Mouse (Mus musculus): ENCODE data around the gene Wasf1. TPM values are rescaled to one million over a fixed set of nuclear protein-coding genes. Genes with fewer than 3 reads are reported as not detected.

The Wasf1 gene
- 2.9 TPM for polyA plus RNA-seq (2014; fragmentation: Illumina TruSeq; extraction: RNeasy Lipid Tissue Mini Kit (QIAGEN cat#74804); ENCODE audit: low read depth, low replicate concordance)

GRCm38 (mm10) chr10:40882831-40883643 is at the start of gene Wasf1, which contains the start of gene Cdc40:
Gene Wasf1, plus strand, starts transcription at chr10:40883475.
Gene Cdc40, minus strand, starts transcription at chr10:40883311.

Other genes with a start within 250 kb of the Wasf1 start
- not detected for gene Mettl24, start 200.2 kb upstream of the Wasf1 start, polyA plus RNA-seq (2014; fragmentation: Illumina TruSeq; extraction: RNeasy Lipid Tissue Mini Kit (QIAGEN cat#74804); ENCODE audit: low read depth, low replicate concordance)
- 50.6 TPM for gene Cdc40, start 164 bp upstream of the Wasf1 start, polyA plus RNA-seq (2014; fragmentation: Illumina TruSeq; extraction: RNeasy Lipid Tissue Mini Kit (QIAGEN cat#74804); ENCODE audit: low read depth, low replicate concordance)
- not detected for gene Gpr6, start 188.8 kb downstream of the Wasf1 start, polyA plus RNA-seq (2014; fragmentation: Illumina TruSeq; extraction: RNeasy Lipid Tissue Mini Kit (QIAGEN cat#74804); ENCODE audit: low read depth, low replicate concordance)

Measured in sigmoid colon, adult 10 weeks (tissue).